Mouse (Mus musculus): ENCODE results near the gene Rcn3. TPM values are rescaled to one million over a fixed set of nuclear protein-coding genes. Genes with fewer than 3 reads are reported as not detected.
A peak's percentile ranks its signal among the peaks of the same experiment; 100 is the strongest.
"Not testable (repeated sequence)": the region's sequence is repeated elsewhere in the genome, so short reads cannot be mapped to it uniquely, and the experiment has no call there.

Rcn3 gene
- 277 and 317 TPM in 2 replicates for polyA plus RNA-seq (2012; rRNA removed)

DNA sequence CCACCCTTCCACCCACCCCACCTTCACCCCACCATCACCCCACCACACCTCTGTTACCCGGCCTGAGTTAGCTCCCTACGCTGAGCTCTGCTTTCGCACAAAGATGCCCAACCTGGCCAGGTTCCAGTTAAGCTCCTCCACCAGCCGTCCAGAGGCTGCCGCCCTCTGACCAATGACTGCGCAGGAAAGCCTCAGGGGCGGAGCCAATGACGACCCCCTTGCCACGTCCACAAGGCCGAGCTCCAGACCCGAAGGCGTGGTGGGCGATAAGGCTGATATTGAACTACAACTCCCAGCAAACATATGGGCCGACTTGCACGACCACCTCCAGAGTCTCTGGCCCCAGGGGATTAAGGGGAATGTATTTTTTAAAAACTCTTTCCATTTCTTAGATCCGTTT is at the start of gene Rcn3:
Gene Rcn3 (minus strand): TSS at position 174 of the 400 bp plus-strand sequence.
- DNase-seq (ENCODE audit: low spot score): no peak

DNA sequence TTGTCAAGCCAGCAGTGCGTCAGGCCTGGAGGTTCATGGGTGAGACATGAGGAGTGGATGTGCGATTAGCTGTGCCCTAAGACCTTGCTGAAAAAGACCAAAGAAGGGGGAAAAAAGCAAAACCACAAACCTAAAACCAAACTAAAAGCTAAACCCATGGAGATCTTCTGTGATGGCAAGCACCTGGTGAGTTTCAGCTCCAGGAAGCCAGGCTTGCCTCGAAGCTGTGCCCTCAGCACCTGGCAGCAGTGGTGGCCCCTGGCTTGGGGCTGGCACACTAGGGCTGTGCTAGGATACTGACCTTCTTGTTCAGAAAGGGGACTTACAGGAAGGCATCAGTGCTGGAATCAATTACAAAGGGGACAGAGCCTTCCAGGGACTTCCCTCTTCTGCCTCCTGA is 49.3 kb upstream of the Rcn3 start:
- DNase-seq (ENCODE audit: low spot score): no peak

DNA sequence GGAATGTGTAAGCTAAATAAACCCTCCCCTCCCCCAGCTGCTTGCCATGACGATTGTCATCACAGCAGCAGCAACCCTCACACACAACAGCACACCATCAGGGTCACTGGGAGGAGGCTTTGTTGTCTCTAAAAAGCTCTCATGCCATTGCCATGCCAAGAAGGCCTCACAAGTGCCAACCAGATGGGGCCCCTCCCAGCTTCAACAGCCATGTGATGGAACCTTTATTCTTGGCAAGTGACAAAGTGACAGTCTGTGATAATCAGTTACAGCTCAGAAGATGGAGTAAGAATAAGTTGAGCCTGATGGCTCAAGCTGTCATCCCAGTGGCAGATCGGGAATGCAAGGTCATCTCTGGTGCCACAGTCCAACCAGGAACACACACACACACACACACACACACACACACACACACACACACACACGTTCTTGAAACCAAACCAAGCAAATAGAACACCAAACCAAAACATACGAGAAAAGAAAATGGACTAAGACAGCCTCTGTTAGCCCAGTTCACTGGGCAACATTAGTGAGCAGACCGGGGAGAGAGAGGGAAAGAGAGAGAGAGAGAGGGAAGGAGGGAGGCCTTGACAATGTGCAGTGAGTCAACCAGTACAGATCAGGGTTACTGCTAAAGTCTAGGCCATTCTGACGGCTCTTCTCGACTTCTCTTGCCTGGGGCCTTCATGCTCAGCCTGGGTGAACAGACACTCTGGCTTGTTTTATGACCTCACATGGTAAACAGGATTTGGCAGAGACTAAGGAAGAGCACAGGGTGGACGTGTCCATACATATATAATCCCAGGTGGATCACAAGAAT is 48.1 kb upstream of the Rcn3 start:
- DNase-seq (ENCODE audit: low spot score): no peak

DNA sequence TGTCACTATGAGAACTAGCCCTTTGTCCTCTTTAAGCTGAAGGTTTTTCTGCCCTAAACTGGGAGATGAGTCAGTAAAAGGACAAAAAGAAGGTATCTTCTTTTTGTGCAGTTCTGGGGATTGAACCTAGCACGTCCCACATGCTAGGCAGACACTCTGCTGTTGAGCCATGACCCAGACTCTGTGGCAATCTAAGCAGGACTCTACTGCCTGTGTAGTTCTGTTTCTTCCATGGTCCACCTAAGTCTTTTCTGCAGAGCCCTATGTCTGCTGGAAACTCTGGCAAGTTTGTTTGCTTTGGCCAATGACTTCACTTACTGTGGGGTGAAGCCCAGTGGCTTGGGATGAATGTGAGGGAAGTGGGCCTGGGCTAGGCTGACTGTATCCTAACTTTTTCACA is 46.4 kb upstream of the Rcn3 start:
- DNase-seq (ENCODE audit: low spot score): no peak

DNA sequence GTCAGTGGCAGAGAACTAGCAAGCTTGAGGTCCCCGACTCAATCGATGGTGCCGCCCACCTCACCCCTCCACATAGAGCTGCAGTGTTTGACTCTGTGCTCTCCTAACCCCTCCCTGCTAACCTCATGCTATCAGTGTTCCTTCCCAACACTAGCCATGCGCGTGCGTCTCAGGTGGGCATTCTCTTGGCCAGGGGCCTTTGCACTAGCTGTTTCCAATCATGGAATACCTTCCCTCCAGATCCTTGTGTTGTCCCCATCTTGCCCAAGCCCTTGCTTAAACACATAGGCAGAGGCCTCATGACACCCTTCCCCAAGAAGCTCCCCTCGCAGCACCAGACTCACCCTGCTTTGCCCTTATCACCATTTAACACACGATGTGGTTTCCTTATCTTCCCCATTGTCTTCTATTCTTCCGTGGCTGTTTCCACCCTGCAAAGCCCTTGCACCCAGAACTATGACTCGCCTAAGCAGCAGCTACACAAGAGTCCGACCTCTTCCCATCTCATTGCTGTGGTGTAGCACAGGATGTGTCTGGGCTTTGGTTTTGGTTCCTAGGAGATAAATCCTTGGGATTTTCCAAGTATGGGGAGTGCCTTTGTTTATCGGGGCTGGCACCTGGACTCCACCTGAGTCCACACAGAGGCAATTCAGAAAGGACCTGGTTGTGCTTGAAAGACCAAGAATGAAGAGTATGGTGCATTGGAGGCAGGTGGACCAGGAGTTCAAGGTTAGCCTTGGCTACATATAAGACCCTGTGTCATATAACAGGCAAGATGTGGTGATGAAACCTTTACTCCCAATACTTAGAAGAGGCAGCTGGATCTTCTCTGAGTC is 45.4 kb upstream of the Rcn3 start:
- no peak for DNase-seq (ENCODE audit: low spot score)

DNA sequence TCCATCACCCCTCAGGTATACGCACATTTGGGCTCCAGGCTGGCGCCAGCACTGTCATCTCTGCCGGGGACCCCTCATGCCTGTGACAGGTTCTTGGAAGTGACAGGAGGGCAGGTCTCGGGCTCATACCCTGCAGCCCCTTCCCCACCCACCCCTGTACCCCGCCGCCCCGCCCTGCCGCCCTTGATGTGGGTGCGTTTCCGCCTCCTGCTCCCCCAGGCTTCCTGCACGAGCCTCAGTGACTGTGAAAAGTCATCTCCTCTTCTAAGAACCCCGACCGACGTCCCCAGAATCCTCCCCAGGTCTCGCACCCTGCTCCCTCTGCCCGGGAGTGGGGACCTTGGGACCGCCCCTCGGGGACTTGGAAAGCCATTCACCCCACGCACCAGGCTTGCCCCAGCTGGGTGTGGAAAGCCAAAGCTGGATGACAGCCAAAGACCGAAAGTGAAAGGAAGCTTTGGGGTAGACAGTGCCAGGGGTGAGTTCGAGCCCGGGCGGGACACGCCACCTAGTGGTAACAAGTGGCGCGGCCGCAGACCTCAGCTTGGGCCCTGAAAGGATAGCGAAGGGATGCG is 44.1 kb upstream of the Rcn3 start, which contains the start of the genes Gm45713 and Flt3l:
Gene Gm45713 (minus strand): TSS at position 239 of the 575 bp plus-strand sequence.
Gene Flt3l (minus strand): TSS at position 440 of the 575 bp plus-strand sequence.
- peak; percentile 82 for DNase-seq (ENCODE audit: low spot score)

DNA sequence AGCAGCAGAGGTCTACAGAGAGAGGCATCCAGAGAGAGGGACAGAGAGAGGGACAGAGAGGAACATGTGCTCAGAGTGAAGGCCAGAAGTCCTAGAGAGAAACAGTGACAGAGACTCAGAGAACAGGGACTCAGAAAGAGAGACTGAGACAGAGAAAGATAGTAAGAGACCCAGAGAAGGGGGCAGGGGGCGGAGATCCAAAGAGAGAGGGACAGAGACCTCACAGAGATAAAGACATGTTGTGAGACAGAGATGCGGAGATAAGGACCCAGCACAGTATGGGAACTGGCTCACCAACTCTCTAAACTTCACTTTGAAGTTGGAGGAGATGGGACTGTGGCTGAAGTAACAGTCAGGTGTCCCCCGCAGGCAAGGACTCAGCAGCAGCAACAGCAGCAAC is 43.3 kb upstream of the Rcn3 start:
- DNase-seq (ENCODE audit: low spot score): no peak

DNA sequence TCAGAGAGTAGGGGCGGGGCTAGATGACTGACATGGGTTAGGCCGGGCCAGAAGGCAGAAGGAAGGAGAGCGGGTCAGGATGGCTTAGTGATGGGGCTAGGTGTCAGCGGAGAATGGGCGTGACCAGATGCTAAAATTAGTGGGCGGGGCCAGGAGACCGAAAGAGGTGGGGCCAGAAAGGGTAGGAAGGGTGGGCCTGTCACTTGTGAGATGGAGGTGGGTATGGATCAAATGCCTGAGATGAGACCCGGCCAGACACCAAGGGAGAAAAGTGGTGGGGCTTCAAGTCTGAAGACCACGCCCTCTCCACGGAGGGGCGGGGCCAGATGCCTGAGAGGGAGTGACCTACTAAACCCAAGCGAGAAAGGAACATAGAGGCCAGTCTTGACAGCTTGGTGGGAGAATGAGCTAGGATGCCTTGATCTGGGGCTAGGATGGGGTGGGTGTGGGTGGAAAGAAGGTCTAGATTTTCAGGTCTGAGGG is 42.6 kb upstream of the Rcn3 start:
- no peak for DNase-seq (ENCODE audit: low spot score)

DNA sequence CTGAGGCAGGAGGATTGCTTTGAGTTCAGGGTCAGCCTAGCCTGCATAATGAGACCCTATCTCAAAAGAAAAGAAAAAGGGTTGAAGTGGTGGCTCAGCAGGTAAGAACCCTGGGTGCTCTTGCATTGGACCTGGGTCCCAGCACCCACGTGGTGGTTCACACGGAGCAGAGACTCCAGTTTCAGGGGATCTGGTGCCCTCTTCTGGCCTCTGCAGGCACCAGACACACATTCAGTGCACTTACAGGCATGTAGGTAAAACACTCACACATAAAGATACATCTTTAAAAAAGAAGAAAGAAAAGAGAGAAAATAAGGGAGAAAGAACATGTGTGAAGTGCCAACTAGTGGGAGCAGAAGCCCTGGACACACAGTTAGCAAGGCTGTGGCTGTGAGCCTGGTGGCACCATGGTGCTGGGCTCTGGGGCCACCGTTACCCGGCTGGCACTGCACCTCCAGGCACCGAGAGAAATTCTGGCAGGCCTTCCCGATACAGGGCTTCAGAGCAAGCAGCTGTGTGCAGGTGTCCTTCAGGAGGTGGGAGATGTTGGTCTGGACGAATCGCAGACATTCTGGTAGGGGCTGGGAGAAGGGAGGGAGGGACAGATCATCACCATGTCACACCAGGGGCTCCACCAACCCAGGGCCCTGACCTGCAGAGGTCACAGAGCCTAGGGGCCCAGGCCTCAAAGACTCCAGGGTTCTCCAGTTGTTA is 41.6 kb upstream of the Rcn3 start:
- DNase-seq (ENCODE audit: low spot score): no peak

DNA sequence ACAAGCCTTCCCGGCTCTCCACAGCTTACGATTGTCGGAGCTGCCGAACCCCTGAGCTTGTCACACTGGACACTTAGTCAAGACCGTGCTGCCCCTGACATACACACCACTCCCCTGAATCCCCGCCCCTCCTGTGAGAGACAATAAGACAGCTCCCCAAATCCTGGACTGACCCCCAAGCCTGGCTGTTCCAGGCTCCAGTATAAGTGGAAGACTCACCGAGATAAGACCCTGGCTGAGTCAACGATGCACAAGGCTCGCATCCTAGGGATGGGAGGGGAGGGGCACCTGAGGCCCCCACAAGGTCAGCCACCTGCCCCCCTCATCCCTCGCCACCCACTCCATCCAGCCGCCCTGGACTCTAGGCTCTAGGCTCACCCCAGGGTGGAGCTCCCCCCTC is 39.8 kb upstream of the Rcn3 start:
- DNase-seq (ENCODE audit: low spot score): no peak

DNA sequence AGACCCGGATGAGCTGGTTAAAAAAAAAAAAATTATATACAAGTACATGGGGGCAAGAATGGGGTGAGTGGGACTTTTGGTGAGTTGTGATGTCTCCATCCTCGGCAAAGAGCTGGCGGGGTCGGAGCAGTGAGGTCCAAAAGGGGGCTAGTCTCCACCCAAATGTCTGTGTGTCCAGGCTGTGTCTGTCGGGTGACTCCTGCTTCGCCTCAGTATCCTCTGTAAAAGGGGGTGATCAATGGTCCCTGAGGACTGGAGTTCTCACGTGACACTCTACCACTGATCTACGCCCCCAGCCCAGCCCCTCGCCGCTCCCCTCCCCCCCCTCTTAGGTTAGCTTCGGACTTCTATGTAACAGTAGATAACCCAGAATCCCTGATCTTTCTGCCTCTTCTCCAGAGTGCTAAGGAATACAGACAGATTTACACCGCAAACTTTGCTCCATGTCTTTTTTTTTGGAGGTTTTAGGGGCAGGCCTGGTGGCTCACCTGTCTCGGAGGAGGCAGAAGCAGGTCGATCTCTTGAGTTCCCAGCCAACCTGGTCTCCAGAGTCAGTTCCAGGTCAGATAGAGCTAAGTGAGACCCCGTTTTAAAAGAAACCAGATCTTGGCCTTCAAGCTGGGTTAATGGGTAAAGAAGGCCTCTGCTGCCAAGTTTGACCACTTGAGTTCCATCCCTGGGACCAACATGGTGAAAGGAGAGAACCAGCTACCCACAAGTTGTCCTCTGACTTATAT is 37.9 kb upstream of the Rcn3 start:
- no peak for DNase-seq (ENCODE audit: low spot score)

DNA sequence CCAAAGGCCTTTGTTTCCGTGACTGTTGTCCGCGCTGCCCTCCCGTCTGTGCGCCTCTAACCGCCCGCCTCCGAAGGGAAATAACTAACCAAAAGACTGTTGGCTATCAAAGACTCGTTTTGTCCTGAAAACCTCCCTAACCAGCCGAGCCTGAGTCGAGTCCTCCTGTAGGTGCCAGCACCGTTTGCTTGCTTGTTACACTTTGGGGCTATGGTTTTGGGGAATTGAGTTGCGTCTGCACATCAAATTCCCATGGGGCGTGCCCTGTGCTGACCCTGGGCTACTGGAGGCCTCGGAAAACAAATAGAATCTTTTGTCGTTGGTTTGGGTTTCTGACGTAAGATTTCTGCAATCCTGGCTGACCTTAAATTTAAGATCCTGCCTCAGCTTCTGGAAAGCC is 37.3 kb upstream of the Rcn3 start:
- DNase-seq (ENCODE audit: low spot score): no peak

DNA sequence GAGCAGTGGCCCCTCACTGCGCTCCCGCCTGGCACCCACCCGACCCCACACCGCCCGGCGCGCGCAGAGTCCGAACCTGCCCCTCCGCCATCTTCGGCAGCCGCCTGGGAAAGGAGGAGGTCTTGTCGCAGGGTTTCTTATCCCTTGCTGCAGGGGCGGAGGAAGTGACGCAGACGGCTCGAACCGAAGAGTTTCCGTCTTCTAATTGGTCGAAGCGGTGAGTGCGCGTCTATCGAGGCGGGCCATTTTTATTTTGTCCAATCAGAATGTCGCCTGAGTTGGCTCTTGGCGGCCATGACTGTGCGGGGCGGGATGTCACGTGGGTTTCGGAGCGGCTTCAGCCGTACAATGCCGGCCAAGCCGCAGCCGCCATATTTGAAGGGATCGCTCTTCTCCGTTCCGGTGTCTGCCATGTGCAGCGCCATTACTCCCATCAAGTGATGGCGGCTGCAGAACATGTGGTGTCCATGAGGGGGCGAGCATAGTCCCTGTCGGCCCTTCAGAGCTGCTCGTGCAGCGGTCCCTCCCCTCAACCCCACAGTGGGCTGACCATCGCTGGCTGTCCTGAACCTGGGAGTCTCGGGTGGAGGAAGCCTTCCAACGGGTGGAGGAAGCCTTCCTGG is 36.7 kb upstream of the Rcn3 start, which contains the start of gene Rpl13a:
Gene Rpl13a (minus strand): TSS at position 138 of the 623 bp plus-strand sequence.
- DNase-seq (ENCODE audit: low spot score): peak; percentile 94

DNA sequence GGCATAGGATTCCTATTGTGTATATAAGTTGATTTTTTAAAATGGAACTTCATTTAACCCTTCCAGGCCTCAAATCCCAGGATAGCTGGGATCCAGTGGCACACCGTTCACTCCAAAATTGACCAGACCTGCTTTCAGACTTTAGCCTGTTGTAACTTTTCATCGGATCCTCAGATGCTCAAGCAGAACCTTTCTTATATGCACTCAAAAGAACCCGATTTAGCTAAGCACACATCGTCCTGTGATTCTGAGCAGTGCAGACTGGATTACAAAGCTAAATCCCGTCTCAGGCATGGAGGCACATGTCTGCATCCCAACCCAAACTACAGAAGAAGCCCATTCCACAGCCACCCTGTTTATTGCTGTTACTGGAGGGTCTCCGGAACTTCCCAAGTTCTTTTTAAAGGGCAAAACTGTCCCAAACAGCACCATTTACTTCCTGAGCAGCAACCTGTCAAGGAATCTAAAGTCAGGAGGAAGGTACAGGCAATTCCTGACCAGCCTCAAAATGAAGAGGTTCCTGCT is 35.7 kb upstream of the Rcn3 start:
- DNase-seq (ENCODE audit: low spot score): no peak

DNA sequence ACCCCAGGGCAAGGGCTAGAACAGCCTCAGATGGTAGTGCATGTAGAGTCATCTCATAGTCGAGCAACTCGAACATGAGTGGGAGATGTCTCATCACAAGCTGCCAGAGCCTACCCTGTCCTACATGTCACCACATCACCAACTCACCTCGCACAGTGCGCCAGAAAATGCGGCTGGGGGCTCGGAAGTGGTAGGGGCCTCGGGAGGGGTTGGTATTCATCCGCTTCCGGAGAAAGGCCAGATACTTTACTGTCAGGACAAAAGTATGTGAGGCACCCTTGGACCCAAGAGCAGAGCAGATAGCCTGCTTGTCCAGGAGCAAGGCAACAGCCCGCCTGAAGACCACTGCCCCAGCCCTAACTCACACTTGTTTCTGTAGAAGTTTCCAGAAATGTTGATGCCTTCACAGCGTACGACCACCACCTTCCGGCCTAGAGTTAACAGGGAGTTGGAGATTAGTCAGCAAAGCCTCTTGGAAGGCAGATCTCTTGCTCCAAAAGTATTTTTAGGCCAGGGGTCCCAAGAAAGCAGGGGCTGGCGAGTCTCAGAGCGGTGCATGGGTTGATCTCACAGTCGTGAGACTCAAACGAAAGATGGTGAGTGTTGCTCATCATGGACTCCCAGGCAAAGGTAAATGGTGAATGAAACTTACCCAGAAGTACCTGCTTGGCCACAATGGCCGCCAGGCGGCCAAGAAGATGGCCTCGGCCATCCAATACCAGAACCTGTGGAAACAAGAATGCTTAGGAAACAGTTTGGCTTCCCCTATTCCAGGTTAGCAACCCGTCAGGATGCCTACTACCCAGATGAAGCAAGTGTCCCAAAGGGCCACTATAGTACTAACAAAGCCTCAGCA is 35.1 kb upstream of the Rcn3 start:
- no peak for DNase-seq (ENCODE audit: low spot score)

DNA sequence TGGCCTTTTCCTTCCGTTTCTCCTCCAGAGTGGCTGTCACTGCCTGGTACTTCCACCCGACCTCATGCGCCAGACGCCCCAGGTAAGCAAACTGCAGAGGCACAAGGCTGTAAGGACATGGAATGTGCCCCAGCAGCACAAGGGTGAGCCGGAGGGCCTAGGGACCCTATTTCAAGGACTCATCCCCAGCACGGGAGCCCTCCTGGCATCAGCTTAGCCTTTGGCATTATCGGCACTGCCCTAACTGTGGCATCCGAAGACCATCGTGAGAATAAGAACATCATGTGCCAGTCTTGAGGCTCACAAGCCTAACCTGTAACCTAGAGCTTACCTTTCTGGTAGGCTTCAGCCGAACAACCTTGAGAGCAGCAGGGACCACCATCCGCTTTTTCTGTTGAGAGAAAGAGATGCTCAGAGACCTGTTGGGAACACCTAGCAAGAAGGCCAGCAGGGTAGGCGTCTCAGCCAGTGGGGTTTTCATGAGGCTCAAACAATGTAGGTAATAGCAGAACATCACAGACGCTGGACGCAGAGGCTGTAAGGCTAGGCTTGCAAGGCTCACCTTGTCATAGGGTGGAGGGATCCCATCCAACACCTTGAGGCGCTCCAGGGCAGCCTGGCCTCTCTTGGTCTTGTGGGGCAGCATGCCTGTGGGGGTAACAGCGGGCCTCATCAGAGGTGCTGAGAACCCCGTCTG is 34.3 kb upstream of the Rcn3 start:
- no peak for DNase-seq (ENCODE audit: low spot score)

DNA sequence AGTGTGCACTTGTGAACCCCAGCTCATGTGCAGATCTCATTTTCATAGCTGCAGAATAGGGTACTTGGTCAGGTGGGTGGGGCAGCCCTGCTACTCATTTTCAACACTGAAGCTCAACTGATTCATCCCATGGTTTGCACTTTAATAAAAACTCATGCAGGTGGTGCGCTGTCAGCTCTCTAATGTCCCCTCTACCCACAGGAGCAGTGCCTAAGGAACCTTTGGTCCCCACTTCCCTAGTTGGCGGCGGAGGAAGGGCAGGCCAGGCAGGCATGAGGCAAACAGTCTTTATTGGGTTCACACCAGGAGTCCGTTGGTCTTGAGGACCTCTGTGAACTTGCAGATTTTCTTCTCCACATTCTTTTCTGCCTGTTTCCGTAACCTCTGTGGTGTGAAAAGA is 33.6 kb upstream of the Rcn3 start:
- not testable (repeated sequence) for DNase-seq (ENCODE audit: low spot score)

DNA sequence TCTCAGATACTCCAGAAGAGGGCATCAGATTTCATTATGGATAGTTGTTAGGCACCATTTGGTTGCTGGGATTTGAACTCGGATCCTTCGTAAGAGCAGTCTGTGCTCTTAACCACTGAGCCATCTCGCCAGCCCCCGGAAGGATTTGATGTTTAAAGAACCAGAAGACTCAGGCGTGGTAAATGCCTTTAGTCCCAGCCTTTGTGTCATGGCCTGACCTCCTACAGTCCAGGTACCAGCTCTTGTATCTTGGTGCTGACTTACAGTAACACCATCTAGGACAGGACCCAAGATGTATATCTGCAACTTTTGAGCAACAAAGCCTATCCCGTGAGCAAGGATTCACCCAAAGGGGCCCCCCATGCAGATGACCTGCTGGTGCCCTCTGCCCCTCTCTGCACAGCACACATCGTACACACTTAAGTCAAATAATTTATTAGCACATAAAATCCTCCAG is 33.2 kb upstream of the Rcn3 start:
- DNase-seq (ENCODE audit: low spot score): no peak

Measured in urinary bladder, adult 2 months (tissue).